Mouse (Mus musculus) CH12.LX (cell line): ENCODE measurements around the gene Olfr665. TPM values are rescaled to one million over a fixed set of nuclear protein-coding genes. Genes with fewer than 3 reads are reported as not detected.

Experiments
- DNase-seq: peaks from one replicate; pipeline ENCODE4 v3.0.0-alpha.2; 2013; ENCODE audit errors: extremely low read depth
- H3K27ac ChIP-seq: 2 replicates; pipeline ENCODE4 v1.5.1; 2012; ENCODE audit warnings: low read depth, mild to moderate bottlenecking, control low read depth, moderate library complexity; ENCODE audit not compliant: insufficient read depth
- H3K27me3 ChIP-seq: replicated peaks from 2 replicates; pipeline ENCODE3; 2012; ENCODE audit warnings: inconsistent platforms
- H3K36me3 ChIP-seq, 2 experiments: replicated peaks in 1 of 2; 2 replicates each; pipeline versions ENCODE3 to v1.6.1; 2012; ENCODE audit warnings: inconsistent platforms in 1 of 2, low read length in 1 of 2, mild to moderate bottlenecking in 1 of 2, mixed read lengths in 1 of 2, moderate library complexity in 1 of 2; ENCODE audit not compliant: control insufficient read depth in 1 of 2, insufficient read depth in 1 of 2
- H3K4me1 ChIP-seq, 2 experiments: 2 replicates each; pipeline ENCODE4 v1.6.1; 2012; ENCODE audit warnings: inconsistent platforms in 1 of 2, moderate library complexity in 1 of 2; ENCODE audit not compliant: insufficient read depth in 2 of 2, control insufficient read depth in 1 of 2
- H3K4me2 ChIP-seq: 2 replicates; pipeline ENCODE4 v1.6.1; 2012; ENCODE audit warnings: low read depth, mild to moderate bottlenecking, control low read depth; ENCODE audit not compliant: poor library complexity, insufficient read depth, severe bottlenecking
- H3K4me3 ChIP-seq, 3 experiments: fragments of 150-350 bp in 1 of 3; sonication (generic) in 1 of 3; replicated peaks in 1 of 3; 2 replicates each; pipeline versions ENCODE3 to v1.5.1; 2011 to 2012; ENCODE audit warnings: low read depth in 2 of 3, low read length in 2 of 3, mild to moderate bottlenecking in 2 of 3, moderate library complexity in 2 of 3, control low read depth in 1 of 3, improper control_type of control experiment in 1 of 3, inconsistent platforms in 1 of 3, mixed read lengths in 1 of 3; ENCODE audit not compliant: poor library complexity in 1 of 3
- H3K79me2 ChIP-seq: replicated peaks from 2 replicates; pipeline ENCODE4 v1.6.1; 2012; ENCODE audit warnings: mild to moderate bottlenecking, moderate library complexity; ENCODE audit not compliant: control insufficient read depth, poor library complexity, insufficient read depth, severe bottlenecking; ENCODE audit errors: extremely low read depth
- H3K9ac ChIP-seq: 2 replicates; pipeline ENCODE4 v1.6.1; 2012; ENCODE audit warnings: low read depth, mild to moderate bottlenecking, control low read depth, moderate library complexity; ENCODE audit not compliant: insufficient read depth
- H3K9me3 ChIP-seq: replicated peaks from 2 replicates; pipeline ENCODE3; 2012; ENCODE audit warnings: low read length, inconsistent platforms, mixed read lengths
- BHLHE40 ChIP-seq: IDR thresholded peaks from 2 replicates; pipeline ENCODE4 v1.6.1; 2011; ENCODE audit warnings: mild to moderate bottlenecking, low read depth, low read length, improper control_type of control experiment
- GABPA ChIP-seq: IDR thresholded peaks from 2 replicates; pipeline ENCODE4 v1.6.1; 2012; ENCODE audit warnings: low read depth, low read length, improper control_type of control experiment, inconsistent platforms; ENCODE audit not compliant: insufficient replicate concordance
- HCFC1 ChIP-seq: IDR thresholded peaks from 2 replicates; pipeline ENCODE4 v1.6.1; 2012; ENCODE audit warnings: low read depth, mild to moderate bottlenecking, inconsistent platforms, low read length, improper control_type of control experiment
- JUN ChIP-seq: IDR thresholded peaks from 2 replicates; pipeline ENCODE4 v1.6.1; 2011; ENCODE audit warnings: low read depth, mild to moderate bottlenecking, low read length, improper control_type of control experiment, moderate library complexity; ENCODE audit not compliant: insufficient read depth
- MAZ ChIP-seq: IDR thresholded peaks from 2 replicates; pipeline ENCODE4 v1.6.1; 2012; ENCODE audit warnings: low read depth, mild to moderate bottlenecking, inconsistent platforms, low read length, improper control_type of control experiment, moderate library complexity
- MEF2A ChIP-seq: IDR thresholded peaks from 2 replicates; pipeline ENCODE4 v1.6.1; 2014; ENCODE audit warnings: low read depth, mild to moderate bottlenecking, inconsistent platforms, low read length, improper control_type of control experiment, borderline replicate concordance
- POLR2A ChIP-seq: IDR thresholded peaks from 2 replicates; pipeline ENCODE4 v1.6.1; 2011; ENCODE audit warnings: low read depth, mild to moderate bottlenecking, improper control_type of control experiment, low read length
- RAD21 ChIP-seq: IDR thresholded peaks from 2 replicates; pipeline ENCODE4 v1.6.1; 2011; ENCODE audit warnings: low read depth, mild to moderate bottlenecking, low read length, improper control_type of control experiment, moderate library complexity
- RCOR1 ChIP-seq: conservative IDR thresholded peaks from 2 replicates; pipeline ENCODE4 v1.6.1; 2012; ENCODE audit warnings: low read depth, mild to moderate bottlenecking, inconsistent platforms, low read length, improper control_type of control experiment
- SIN3A ChIP-seq: IDR thresholded peaks from 2 replicates; pipeline ENCODE4 v1.6.1; 2012; ENCODE audit warnings: low read length, improper control_type of control experiment, inconsistent platforms
- TBP ChIP-seq: conservative IDR thresholded peaks from 2 replicates; pipeline ENCODE4 v1.6.1; 2011; ENCODE audit warnings: low read depth, low read length, improper control_type of control experiment
- ZMIZ1 ChIP-seq: IDR thresholded peaks from 2 replicates; pipeline ENCODE4 v1.6.1; 2012; ENCODE audit warnings: low read depth, mild to moderate bottlenecking, inconsistent platforms, low read length, improper control_type of control experiment
- dilution Hi-C: fragments of 300-500 bp; cut with MboI; formaldehyde crosslinking; loops from 2 replicates; pipeline ENCODE4 v1.14.3; 2020; ENCODE audit warnings: low sequenced_read_pairs; ENCODE audit not compliant: extremely low pct_unique_long_range_greater_than_20kb, extremely low pct_ligation_motif_present
- in situ Hi-C: fragments of 300-500 bp; cut with MboI; formaldehyde crosslinking; loops from 3 replicates; pipeline ENCODE4 v1.14.3; 2019; ENCODE audit warnings: low sequenced_read_pairs, low pct_ligation_motif_present, low pct_unique_long_range_greater_than_20kb, mixed read lengths
- polyA plus RNA-seq: library from polyadenylated mRNA; unstranded; fragments of >175 nt; gene quantifications from 2 replicates; pipeline ENCODE4 v1.2.1, GENCODE M21; 2012; ENCODE audit warnings: low read depth; ENCODE audit not compliant: insufficient read length
- total RNA-seq, 2 experiments: library from RNA; depleted of rRNA; stranded (reverse); fragments of 300-350 nt in 1 of 2; fragments of >200 nt in 1 of 2; gene quantifications; 2 replicates each; pipeline ENCODE4 v1.2.3; 2012 to 2014

Gene Olfr665
- total and polyA plus RNA-seq, 3 experiments = not detected

- no peaks in the 10 kb centered on the region for H3K79me2 ChIP-seq
- no peaks in the 10 kb centered on the region for H3K9me3 ChIP-seq
- H3K4me1 ChIP-seq = no peaks in the 10 kb centered on the region
- no peak for DNase-seq
- no peak within 1 kb of the TSS for H3K27ac ChIP-seq
- in situ Hi-C loops = no loop called here
- H3K4me2 ChIP-seq = no peak within 1 kb of the TSS
- dilution Hi-C loops = no loop called here
- H3K9ac ChIP-seq = no peak within 1 kb of the TSS
- H3K4me3 ChIP-seq = no peak within 1 kb of the TSS
- no peaks in the 10 kb centered on the region for H3K27me3 ChIP-seq
- TF ChIP-seq TBP (no peak), RAD21 (no peak), RCOR1 (no peak), MAZ (no peak), JUN (no peak), POLR2A (no peak), BHLHE40 (no peak), MEF2A (no peak), HCFC1 (no peak), ZMIZ1 (no peak), GABPA (no peak), SIN3A (no peak)
- H3K36me3 ChIP-seq = no peaks in the 10 kb centered on the region
Observed at GRCm38 (mm10) chr7:104927957-104928356, 50.1 kb downstream of the Olfr665 start, which contains the start of gene Olfr668. Gene Olfr668, minus strand, starts transcription at chr7:104928057.

Other genes with a start within 250 kb of the Olfr665 start
- gene Olfr658, start 230.7 kb upstream of the Olfr665 start, total RNA-seq (2012; rRNA removed) = not detected in 2 replicates
- not detected in 2 replicates for gene Olfr658, start 230.7 kb upstream of the Olfr665 start, total RNA-seq (2014; rRNA removed)
- gene Olfr658, start 230.7 kb upstream of the Olfr665 start, polyA plus RNA-seq = not detected in 2 replicates
- gene Olfr659, start 211.3 kb upstream of the Olfr665 start, total RNA-seq (2012; rRNA removed) = not detected in 2 replicates
- not detected in 2 replicates for gene Olfr659, start 211.3 kb upstream of the Olfr665 start, total RNA-seq (2014; rRNA removed)
- gene Olfr659, start 211.3 kb upstream of the Olfr665 start, polyA plus RNA-seq = not detected in 2 replicates
- gene Olfr661, start 191.5 kb upstream of the Olfr665 start, total RNA-seq (2012; rRNA removed) = not detected in 2 replicates
- not detected in 2 replicates for gene Olfr661, start 191.5 kb upstream of the Olfr665 start, total RNA-seq (2014; rRNA removed)
- not detected in 2 replicates for gene Olfr661, start 191.5 kb upstream of the Olfr665 start, polyA plus RNA-seq
- 0.08 TPM in 1 of 2 replicates, not detected in the other for gene Usp17le, start 100.6 kb upstream of the Olfr665 start, total RNA-seq (2012; rRNA removed)
- gene Usp17le, start 100.6 kb upstream of the Olfr665 start, total RNA-seq (2014; rRNA removed) = not detected in 2 replicates
- gene Usp17le, start 100.6 kb upstream of the Olfr665 start, polyA plus RNA-seq = not detected in 2 replicates
- not detected in 2 replicates for gene Usp17lb, start 35.4 kb upstream of the Olfr665 start, total RNA-seq (2012; rRNA removed)
- not detected in 2 replicates for gene Usp17lb, start 35.4 kb upstream of the Olfr665 start, total RNA-seq (2014; rRNA removed)
- gene Usp17lb, start 35.4 kb upstream of the Olfr665 start, polyA plus RNA-seq = not detected in 2 replicates
- 0.13 and 0.17 TPM in 2 replicates for gene Usp17la, start 21.0 kb upstream of the Olfr665 start, total RNA-seq (2012; rRNA removed)
- not detected in 2 replicates for gene Usp17la, start 21.0 kb upstream of the Olfr665 start, total RNA-seq (2014; rRNA removed)
- 0.10 and 0.11 TPM in 2 replicates for gene Usp17la, start 21.0 kb upstream of the Olfr665 start, polyA plus RNA-seq
- not detected in 2 replicates for gene Olfr666, start 17.9 kb downstream of the Olfr665 start, total RNA-seq (2012; rRNA removed)
- gene Olfr666, start 17.9 kb downstream of the Olfr665 start, total RNA-seq (2014; rRNA removed) = not detected in 2 replicates
- gene Olfr666, start 17.9 kb downstream of the Olfr665 start, polyA plus RNA-seq = not detected in 2 replicates
- not detected in 2 replicates for gene Olfr667, start 43.5 kb downstream of the Olfr665 start, total RNA-seq (2012; rRNA removed)
- not detected in 2 replicates for gene Olfr667, start 43.5 kb downstream of the Olfr665 start, total RNA-seq (2014; rRNA removed)
- not detected in 2 replicates for gene Olfr667, start 43.5 kb downstream of the Olfr665 start, polyA plus RNA-seq
- gene Olfr668, start 50.0 kb downstream of the Olfr665 start, total RNA-seq (2012; rRNA removed) = not detected in 2 replicates
- gene Olfr668, start 50.0 kb downstream of the Olfr665 start, total RNA-seq (2014; rRNA removed) = not detected in 2 replicates
- not detected in 2 replicates for gene Olfr668, start 50.0 kb downstream of the Olfr665 start, polyA plus RNA-seq
- not detected in 2 replicates for gene Olfr669, start 56.2 kb downstream of the Olfr665 start, total RNA-seq (2012; rRNA removed)
- gene Olfr669, start 56.2 kb downstream of the Olfr665 start, total RNA-seq (2014; rRNA removed) = not detected in 2 replicates
- not detected in 2 replicates for gene Olfr669, start 56.2 kb downstream of the Olfr665 start, polyA plus RNA-seq
- gene Olfr670, start 84.6 kb downstream of the Olfr665 start, total RNA-seq (2012; rRNA removed) = not detected in 2 replicates
- gene Olfr670, start 84.6 kb downstream of the Olfr665 start, total RNA-seq (2014; rRNA removed) = not detected in 2 replicates
- not detected in 2 replicates for gene Olfr670, start 84.6 kb downstream of the Olfr665 start, polyA plus RNA-seq
- not detected in 2 replicates for gene Olfr671, start 101.1 kb downstream of the Olfr665 start, total RNA-seq (2012; rRNA removed)
- not detected in 2 replicates for gene Olfr671, start 101.1 kb downstream of the Olfr665 start, total RNA-seq (2014; rRNA removed)
- not detected in 2 replicates for gene Olfr671, start 101.1 kb downstream of the Olfr665 start, polyA plus RNA-seq
- not detected in 2 replicates for gene Olfr672, start 124.0 kb downstream of the Olfr665 start, total RNA-seq (2012; rRNA removed)
- gene Olfr672, start 124.0 kb downstream of the Olfr665 start, total RNA-seq (2014; rRNA removed) = not detected in 2 replicates
- not detected in 2 replicates for gene Olfr672, start 124.0 kb downstream of the Olfr665 start, polyA plus RNA-seq
- not detected in 2 replicates for gene Olfr675, start 150.4 kb downstream of the Olfr665 start, total RNA-seq (2012; rRNA removed)
- not detected in 2 replicates for gene Olfr675, start 150.4 kb downstream of the Olfr665 start, total RNA-seq (2014; rRNA removed)
- gene Olfr675, start 150.4 kb downstream of the Olfr665 start, polyA plus RNA-seq = not detected in 2 replicates
- not detected in 2 replicates for gene Olfr676, start 154.7 kb downstream of the Olfr665 start, total RNA-seq (2012; rRNA removed)
- not detected in 2 replicates for gene Olfr676, start 154.7 kb downstream of the Olfr665 start, total RNA-seq (2014; rRNA removed)
- not detected in 2 replicates for gene Olfr676, start 154.7 kb downstream of the Olfr665 start, polyA plus RNA-seq
- not detected in 2 replicates for gene Olfr677, start 173.3 kb downstream of the Olfr665 start, total RNA-seq (2012; rRNA removed)
- not detected in 2 replicates for gene Olfr677, start 173.3 kb downstream of the Olfr665 start, total RNA-seq (2014; rRNA removed)
- not detected in 2 replicates for gene Olfr677, start 173.3 kb downstream of the Olfr665 start, polyA plus RNA-seq
- not detected in 2 replicates for gene Olfr678, start 186.4 kb downstream of the Olfr665 start, total RNA-seq (2012; rRNA removed)
- not detected in 2 replicates for gene Olfr678, start 186.4 kb downstream of the Olfr665 start, total RNA-seq (2014; rRNA removed)
- not detected in 2 replicates for gene Olfr678, start 186.4 kb downstream of the Olfr665 start, polyA plus RNA-seq
- gene Olfr679, start 203.2 kb downstream of the Olfr665 start, total RNA-seq (2012; rRNA removed) = not detected in 2 replicates
- not detected in 2 replicates for gene Olfr679, start 203.2 kb downstream of the Olfr665 start, total RNA-seq (2014; rRNA removed)
- gene Olfr679, start 203.2 kb downstream of the Olfr665 start, polyA plus RNA-seq = not detected in 2 replicates
- gene Olfr680-ps1, start 214.8 kb downstream of the Olfr665 start, total RNA-seq (2012; rRNA removed) = not detected in 2 replicates
- not detected in 2 replicates for gene Olfr680-ps1, start 214.8 kb downstream of the Olfr665 start, total RNA-seq (2014; rRNA removed)
- not detected in 2 replicates for gene Olfr680-ps1, start 214.8 kb downstream of the Olfr665 start, polyA plus RNA-seq
- not detected in 2 replicates for gene Olfr681, start 238.8 kb downstream of the Olfr665 start, total RNA-seq (2012; rRNA removed)
- not detected in 2 replicates for gene Olfr681, start 238.8 kb downstream of the Olfr665 start, total RNA-seq (2014; rRNA removed)
- not detected in 2 replicates for gene Olfr681, start 238.8 kb downstream of the Olfr665 start, polyA plus RNA-seq